Mouse (Mus musculus): ENCODE measurements at regions not wholly inside any gene's neighbourhood (a gene's known extent, or its start where the extent isn't known, plus 50 kb on each side); places are given as distances from the start of the nearest gene placed in this dataset.
A peak's percentile ranks its signal among the peaks of the same experiment; 100 is the strongest.

GRCm38 (mm10) chr1:149672571-149672970 is 288.5 kb downstream of the Pla2g4a start:
- no peak overlapping the region for H3K4me2 ChIP-seq
- no peaks in the 10 kb centered on the region for H3K27me3 ChIP-seq
- ATAC-seq = no peak
- no peaks in the 10 kb centered on the region for H3K4me1 ChIP-seq
- H3K27ac ChIP-seq = no peak overlapping the region
- WGBS = 91% methylated on average over 4 of the region's 4 CpGs
- H3K9ac ChIP-seq = no peak overlapping the region
- H3K9me3 ChIP-seq (replicated peaks) = no peaks in the 10 kb centered on the region
- H3K4me3 ChIP-seq = no peak overlapping the region
- H3K36me3 ChIP-seq (ENCODE audit: poor library complexity, severe bottlenecking) = no peaks in the 10 kb centered on the region

GRCm38 (mm10) chr1:149672117-149672516 is 289.0 kb downstream of the Pla2g4a start:
- Histone ChIP-seq H3K27ac (no peak overlapping the region), H3K27me3 (no peaks in the 10 kb centered on the region), H3K4me3 (no peak overlapping the region), H3K9me3 (replicated peaks) (no peaks in the 10 kb centered on the region), H3K4me2 (no peak overlapping the region), H3K4me1 (no peaks in the 10 kb centered on the region), H3K9ac (no peak overlapping the region), H3K36me3 (ENCODE audit: poor library complexity, severe bottlenecking) (no peaks in the 10 kb centered on the region)
- WGBS = 75% methylated on average over 2 of the region's 2 CpGs
- 0 out of 2 replicates have a peak, but pooled peaks have one; percentile 38 for ATAC-seq

- Histone ChIP-seq H3K27me3 (no peaks in the 10 kb centered on the region), H3K27ac (no peak overlapping the region), H3K9me3 (replicated peaks) (no peaks in the 10 kb centered on the region), H3K4me1 (no peaks in the 10 kb centered on the region), H3K9ac (no peak overlapping the region), H3K4me2 (no peak overlapping the region), H3K4me3 (no peak overlapping the region), H3K36me3 (ENCODE audit: poor library complexity, severe bottlenecking) (no peaks in the 10 kb centered on the region)
- WGBS = 32% methylated on average over 3 of the region's 3 CpGs
- peak; percentile 41; the same call in 1 of the 2 replicates for ATAC-seq
These were observed 290.0 kb downstream of the Pla2g4a start for GRCm38 (mm10) chr1:149671091-149671490.

Data from forebrain, embryonic 13.5 days (tissue).